Mouse (Mus musculus) lung, postnatal 14 days (tissue): ENCODE data around the gene Pigl.
"Not testable (repeated sequence)": the region's sequence is repeated elsewhere in the genome, so short reads cannot be mapped to it uniquely, and the experiment has no call there.

Experiments
- DNase-seq: peaks from one replicate; pipeline ENCODE4 v3.0.0; 2021

The Pigl gene

DNA sequence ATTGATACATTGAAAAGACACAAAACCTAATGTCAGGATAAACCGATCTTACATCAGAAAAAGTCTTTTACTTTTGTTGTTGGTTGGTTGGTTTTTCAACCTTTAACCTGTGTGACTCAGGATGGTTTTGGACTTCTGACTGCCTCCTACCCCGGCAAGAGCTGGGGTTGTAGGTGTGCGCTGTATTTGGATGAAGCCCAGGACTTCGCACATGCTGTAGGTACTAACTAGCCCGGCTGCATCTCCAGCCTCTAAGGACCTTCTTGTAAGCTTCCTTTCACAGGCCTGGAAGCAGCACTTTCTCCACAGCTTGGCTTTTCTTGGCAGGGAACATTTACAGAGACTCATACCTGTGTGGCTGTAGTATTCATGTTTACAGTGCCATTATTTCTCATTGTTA is 15.3 kb downstream of the Pigl start:
- DNase-seq = no peak

- DNase-seq = no peak
Measured at GRCm38 (mm10) chr11:62476156-62476555, 17.9 kb downstream of the Pigl start.

DNA sequence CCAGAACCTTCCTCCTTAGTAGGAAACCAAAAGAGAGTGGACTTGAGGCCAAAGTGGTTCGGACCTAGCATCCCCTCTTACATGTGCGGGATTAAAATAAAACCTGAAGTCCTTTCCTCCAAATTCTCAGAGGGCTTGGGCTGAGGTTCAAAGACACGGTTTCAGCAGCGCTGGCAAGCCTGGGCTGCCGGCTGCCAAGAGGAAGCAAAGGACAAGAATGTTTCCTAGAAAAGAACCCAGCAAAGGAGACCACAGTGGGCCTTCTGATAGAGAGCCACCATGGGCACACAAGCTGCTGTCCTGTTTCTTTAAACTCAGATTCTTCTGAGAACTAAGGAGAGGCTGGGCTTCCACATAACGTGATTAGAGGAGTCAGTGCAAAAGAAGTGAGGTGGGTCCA is 20.7 kb downstream of the Pigl start:
- no peak for DNase-seq

- DNase-seq = no peak
Measured at GRCm38 (mm10) chr11:62479581-62479980, 21.3 kb downstream of the Pigl start.

GRCm38 (mm10) chr11:62486949-62487348 is 28.7 kb downstream of the Pigl start:
- no peak for DNase-seq

DNA sequence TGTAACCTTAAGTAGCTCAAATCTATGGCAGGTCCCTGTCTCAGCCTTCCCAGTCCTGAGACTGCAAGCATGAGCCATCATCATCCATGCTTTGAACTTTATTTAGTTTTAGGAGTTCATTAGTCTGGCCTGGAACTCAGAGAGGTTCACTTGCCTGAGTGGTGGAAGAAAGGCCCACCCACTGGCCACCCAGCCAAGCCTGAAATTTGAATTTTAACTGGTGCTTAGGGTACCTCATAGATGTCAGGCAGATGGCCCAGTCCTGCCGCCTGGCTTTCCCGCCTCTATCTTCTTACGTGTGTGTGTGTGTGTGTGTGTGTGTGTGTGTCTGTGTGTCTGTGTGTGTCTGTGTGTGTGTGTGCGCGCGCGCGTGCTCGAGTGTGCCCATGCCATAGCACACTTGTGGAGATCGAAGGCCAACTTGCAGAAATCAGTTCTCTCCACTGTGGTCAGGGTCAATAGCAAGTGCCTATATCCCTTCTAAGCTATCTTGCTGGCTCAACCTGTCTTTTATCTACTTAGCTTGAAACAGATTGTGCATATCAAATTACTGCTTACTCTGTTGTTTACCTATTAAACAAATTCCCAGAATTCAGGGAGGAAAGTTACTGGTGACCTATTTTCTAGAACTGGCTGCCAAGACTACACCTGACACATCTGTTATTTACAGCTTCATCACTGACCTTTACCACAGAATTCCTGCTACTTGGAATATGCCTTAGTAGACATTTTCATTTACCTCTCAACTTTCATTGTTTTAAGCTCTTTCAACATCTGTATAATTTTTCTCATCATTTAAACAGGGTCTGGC is 29.5 kb downstream of the Pigl start:
- no peak for DNase-seq

DNA sequence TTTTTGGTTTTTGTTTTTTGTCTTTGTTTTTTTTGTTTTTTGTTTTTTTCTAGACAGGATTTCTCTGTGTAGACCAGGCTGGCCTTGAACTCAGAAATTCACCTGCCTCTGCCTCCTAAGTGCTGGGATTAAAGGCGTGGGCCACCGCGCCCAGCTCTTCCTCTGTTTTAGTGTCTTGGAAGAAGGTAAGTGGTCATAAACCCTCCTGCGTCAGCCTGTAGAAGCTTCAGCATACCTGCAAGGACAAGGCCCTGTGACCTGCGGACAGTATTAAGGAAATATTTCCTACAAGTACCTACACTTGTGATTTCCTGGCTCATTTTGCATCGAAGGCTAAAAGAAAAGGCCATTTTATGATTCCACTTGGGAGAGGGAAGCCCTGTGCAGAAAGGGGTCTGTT is 35.4 kb downstream of the Pigl start:
- DNase-seq = no peak

DNA sequence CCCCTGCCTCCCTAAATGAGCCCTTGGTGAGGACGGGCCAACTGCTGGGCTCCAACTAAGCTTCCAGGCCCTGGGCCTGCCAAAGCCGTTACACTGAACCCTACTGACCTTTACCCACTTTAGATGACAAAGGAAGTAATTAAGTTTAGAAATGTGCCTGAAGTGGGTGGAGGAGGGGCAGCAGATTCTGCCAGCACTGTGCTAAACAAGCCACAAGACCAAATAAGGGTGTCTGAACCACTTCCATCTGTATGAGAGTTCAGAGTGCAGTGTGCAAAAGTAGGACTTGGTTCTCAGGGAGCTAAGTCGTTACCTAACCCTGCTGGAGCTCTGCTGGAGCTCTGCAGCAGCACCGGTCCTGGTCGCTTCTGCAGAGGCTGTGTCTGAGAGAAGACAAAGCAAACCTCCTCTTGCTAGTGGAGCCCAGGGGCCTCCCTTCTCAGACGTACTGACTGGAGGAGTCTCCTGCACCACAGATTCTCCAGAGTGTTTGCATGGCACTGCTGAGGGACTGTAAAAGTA is 36.6 kb downstream of the Pigl start:
- DNase-seq = peak; percentile 66

GRCm38 (mm10) chr11:62495276-62495801 is 37.1 kb downstream of the Pigl start:
- DNase-seq = peak; percentile 64

DNA sequence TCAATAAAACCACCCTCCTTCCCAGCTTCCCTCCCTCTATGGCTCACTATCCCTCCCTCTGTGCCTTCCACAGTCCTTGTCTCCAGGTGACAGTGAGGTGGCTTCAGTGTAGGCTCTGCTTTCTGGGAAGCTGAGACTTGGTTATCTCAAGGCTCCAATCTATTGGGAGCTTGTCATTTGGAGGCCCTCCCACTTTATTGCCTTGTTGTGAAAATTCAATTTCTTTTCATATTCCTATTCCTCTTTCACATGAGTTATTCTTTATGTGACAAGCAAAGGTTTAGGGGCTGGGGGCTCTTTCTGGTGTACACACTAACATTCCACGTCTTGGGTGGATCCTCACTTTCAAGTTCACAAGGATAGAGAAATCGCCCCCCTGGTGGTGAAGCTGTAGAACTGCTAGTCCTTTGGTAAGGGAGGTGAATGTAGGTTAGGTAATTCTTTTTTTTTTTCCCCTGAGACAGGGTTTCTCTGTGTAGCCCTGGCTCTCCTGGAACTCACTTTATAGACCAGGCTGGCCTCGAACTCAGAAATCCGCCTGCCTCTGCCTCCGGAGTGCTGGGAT is 38.0 kb downstream of the Pigl start:
- DNase-seq = peak; percentile 44

- no peak for DNase-seq
Measured at GRCm38 (mm10) chr11:62497181-62497580, 38.9 kb downstream of the Pigl start.

- DNase-seq = no peak
Measured at GRCm38 (mm10) chr11:62498802-62499201, 40.5 kb downstream of the Pigl start.

DNA sequence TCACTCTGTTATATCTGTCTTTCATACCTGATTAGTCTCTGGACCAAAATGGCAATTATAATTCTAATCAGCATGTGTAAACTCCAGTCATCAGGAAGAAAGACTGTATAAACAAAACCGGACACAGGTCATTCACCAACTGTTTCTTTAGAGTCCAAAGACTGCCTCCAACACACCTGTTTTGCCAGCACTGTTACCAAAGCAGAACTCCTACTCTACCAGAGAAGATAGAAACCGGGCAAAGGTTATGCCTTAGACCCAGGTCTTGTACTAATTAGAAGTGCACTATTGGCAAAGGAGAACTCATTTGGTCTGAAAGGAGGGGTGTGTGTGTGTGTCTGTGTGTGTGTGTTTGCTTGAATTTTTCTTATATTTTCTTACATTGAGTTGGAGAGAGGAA is 42.3 kb downstream of the Pigl start:
- no peak for DNase-seq

GRCm38 (mm10) chr11:62507683-62508082 is 49.4 kb downstream of the Pigl start:
- DNase-seq = no peak

- DNase-seq = not testable (repeated sequence)
Measured at GRCm38 (mm10) chr11:62508365-62508764, 50.1 kb downstream of the Pigl start.

GRCm38 (mm10) chr11:62508816-62509215 is 50.6 kb downstream of the Pigl start:
- DNase-seq = not testable (repeated sequence)

GRCm38 (mm10) chr11:62509571-62509970 is 51.3 kb downstream of the Pigl start:
- DNase-seq = no peak

DNA sequence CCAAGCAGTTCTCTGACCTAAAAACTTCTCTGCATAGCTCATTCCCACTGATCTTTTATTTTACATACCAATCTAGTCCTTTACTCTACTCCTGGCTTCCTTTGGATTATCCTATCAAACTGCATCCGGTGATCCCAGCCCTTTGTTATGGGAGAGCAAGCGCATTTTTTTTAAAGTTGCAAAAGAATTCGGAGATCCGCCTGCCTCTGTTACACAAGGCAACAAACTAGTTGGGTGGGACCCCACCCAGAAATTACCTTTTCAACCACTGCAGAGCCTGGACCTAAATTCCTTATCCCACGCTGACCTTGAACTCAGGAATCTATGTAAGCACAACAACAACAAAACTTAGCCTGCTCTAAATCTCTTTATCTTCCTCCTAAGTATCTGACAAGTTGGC is 52.7 kb downstream of the Pigl start:
- DNase-seq = no peak

- no peak for DNase-seq
Measured at GRCm38 (mm10) chr11:62511444-62512202, 53.4 kb downstream of the Pigl start.

DNA sequence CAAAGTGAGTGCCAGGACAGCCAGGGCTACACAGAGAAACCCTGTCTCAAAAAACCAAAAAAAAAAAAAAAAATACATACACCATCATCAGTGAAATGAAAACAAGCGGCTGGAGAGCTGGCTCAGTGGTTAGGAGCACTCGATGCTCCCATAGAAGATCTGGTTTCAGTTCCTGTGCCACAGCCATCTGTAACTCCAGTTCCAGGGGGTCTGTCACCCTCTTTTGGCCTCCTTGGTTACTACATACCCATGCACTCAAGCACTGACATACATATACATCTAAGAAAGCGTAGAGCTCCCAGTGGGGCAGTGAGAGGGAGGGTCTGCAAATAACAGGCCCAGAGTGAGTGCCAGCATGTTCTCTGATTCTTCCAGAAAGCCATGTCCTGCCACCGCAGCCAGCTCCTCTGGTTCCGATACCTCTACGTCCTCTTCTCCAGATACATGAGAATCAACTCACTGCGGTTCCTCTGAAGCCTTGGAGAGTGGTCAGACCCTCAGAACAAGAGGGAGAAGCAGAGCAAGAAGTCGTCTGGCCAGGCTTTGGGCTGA is 54.3 kb downstream of the Pigl start:
- DNase-seq = no peak

- no peak for DNase-seq
Measured at GRCm38 (mm10) chr11:62513311-62513710, 55.1 kb downstream of the Pigl start.

- no peak for DNase-seq
Measured at GRCm38 (mm10) chr11:62518991-62519390, 60.7 kb downstream of the Pigl start.

- DNase-seq = no peak
Measured at GRCm38 (mm10) chr11:62522283-62522682, 64.0 kb downstream of the Pigl start.
